Mouse (Mus musculus) thymus, adult 2 months (tissue): Measurements from ENCODE around the gene Cacna2d2.

Source experiments
- CTCF ChIP-seq: fragments of 200-500 bp; IDR thresholded peaks from 2 replicates; pipeline ENCODE4 v1.5.1; 2012; ENCODE audit warnings: mild to moderate bottlenecking, control low read depth, low read length, moderate library complexity, borderline replicate concordance; ENCODE audit not compliant: control insufficient read depth, poor library complexity, insufficient read depth; ENCODE audit errors: extremely low read depth
- POLR2A ChIP-seq: fragments of 200-500 bp; IDR thresholded peaks from 2 replicates; pipeline ENCODE4 v1.6.1; 2012; ENCODE audit warnings: mild to moderate bottlenecking, low read length, control low read depth, moderate library complexity; ENCODE audit not compliant: control insufficient read depth, poor library complexity, insufficient read depth; ENCODE audit errors: extremely low read depth

DNA sequence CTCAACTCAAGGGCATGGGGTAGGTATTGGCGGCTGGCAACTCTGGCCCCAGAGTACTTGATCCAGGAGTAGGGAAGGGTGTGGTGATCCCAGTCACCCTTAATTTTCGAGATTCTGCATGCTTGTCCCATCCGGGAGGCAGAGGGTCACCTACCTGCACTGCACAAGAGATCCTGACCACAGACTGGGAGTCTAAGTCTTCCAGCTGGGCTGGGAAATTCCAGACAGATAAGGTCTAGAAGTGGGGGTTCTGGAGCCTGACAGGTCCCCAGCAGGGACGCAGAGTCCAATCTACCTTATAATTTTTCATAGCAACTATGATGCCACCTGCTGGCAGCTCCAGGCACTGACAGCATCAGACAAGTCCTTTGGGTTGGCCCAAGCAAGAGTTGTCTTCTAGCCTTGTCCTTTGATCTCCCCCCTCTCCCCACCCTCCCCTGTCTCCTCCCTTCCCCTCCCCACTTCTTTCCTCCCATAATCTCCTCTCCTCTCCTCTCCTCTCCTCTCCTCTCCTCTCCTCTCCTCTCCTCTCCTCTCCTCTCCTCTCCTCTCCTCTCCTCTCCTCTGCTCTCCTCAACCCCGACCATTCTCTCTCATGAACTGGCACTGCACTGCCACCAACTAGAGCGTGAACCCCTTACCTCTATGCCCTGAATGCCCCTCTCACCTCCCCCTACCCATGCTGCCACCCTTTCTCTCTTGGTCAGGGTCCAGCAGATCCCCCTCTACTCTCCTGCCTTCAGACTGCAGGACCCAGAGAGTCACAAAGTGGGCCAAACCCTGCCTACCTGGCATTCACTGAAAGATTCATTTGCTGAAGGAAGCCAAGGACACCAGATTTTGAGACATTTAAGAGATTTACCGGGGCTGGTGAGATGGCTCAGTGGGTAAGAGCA is 43.3 kb upstream of the Cacna2d2 start:
- peak; percentile 63; the same call in 1 of the 2 replicates for TF ChIP-seq CTCF
- no peak for TF ChIP-seq POLR2A
